Mouse (Mus musculus) CD4-positive, CD25-positive, alpha-beta regulatory T cell, adult 2 months (primary cell): ENCODE results near the gene Tcf12.

Experiments
- DNase-seq: peaks from one replicate; pipeline ENCODE4 v3.0.0-alpha.2; 2012; ENCODE audit warnings: low read depth, low spot score

Tcf12 gene

DNA sequence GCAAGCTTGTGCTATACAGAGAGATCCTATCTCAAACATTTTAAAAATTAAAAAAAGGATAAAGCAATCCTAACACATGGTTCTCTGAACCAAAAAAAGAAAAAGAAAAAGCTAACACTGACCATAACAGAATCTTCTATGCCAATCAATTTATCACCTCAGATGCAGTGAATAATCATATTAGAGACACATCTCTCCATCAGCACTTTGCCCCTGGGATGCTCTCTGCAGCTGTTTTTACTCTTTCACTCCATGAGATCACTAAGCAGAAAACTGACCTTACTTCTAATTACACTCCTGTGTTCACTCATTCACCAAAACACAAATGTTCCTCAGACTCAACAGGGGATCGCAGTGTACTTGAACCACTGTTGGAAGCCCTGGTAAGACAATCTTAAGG, 128.8 kb downstream of the Tcf12 start:
- no peak for DNase-seq

DNA sequence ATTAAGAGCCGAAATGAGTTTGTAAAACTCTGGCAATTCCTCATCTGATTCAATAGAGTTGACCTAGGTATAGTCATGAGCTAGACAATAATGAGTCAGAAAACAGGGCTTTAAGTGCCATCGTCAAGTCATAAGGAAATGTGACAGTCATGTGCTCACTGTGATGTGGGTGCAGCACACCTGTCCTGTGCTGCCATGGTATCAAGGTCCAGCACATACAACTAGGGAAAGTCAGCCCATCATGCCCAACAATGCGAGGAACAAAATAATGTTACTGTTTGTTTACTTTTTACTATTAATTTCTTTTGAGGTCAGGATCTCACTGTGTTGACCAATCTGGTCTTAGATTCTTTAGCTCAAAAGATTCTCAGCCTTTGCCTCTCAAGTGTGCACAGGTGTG, 130.6 kb downstream of the Tcf12 start:
- DNase-seq = no peak

DNA sequence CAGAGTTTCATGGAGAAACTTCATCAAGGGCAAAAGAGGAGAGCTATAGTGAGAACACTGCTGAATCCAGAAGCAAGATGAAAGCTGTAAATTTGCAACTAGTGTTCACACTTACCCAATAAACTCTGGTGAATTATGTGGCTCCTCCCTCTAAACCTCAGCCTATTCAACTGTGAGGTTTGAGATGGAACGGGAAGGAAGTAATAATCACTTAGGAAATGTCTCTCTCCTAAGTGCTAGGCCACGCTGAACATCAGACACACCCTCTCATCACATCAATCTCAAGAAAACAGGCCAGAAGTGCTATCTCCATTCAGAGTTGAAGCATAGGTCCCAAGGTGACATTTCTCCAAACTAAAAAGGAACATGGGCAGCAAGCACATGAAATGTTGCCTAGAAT, 131.1 kb downstream of the Tcf12 start:
- no peak for DNase-seq

DNA sequence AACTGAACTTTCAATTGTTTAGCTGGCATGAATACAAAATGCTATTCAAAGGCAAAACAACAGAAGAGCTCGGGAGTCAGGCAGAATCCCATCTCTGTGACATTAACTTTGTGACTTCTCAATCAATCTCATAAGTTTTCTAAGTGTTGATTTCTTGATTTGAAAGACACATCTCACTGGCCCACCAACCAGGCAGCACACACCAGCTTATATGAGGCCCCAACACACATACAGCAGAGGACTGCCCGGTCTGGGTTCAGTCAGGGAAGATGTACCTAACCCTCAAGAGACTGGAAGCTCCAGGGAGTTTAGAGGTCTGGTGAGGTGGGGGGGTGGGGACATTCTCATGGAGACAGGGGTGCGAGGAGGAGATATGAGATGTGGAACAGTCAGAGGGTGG, 132.8 kb downstream of the Tcf12 start:
- no peak for DNase-seq

DNA sequence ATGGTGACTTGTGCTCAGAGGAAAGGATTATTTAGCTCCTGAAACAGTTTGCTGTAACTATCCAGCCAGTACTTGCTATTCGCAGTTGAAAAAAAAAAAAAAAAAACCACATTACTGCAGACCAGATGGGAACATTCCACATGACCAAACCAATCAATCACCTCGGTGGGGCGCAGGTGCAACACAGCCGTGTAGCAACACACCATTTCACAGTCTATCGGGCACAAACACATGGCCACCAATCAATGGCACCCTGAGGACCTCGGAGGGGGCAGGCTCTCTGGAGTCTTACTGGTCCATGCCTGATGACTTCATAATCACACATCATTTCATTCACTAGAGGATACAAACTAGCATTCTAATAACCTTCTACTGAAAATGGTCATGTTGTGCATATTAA, 135.6 kb downstream of the Tcf12 start:
- DNase-seq = no peak

DNA sequence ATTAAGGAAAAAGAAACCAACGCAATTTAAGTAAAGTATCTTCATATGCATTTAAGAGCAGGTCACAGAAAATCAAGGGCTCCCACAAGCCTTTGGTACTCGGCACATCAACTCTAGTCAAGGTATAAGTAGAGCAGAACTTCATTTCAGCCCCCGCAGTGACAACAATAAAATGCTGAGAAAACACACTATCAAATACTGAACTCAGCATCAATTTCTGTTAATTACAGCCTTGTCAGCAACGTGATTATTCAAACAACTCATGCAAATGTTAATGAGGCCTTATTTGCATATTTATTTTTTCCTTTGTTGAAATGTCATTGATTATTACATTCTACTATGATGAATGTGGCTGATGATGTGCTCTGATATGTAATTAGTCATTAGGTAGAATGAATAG, 136.5 kb downstream of the Tcf12 start:
- DNase-seq = no peak

DNA sequence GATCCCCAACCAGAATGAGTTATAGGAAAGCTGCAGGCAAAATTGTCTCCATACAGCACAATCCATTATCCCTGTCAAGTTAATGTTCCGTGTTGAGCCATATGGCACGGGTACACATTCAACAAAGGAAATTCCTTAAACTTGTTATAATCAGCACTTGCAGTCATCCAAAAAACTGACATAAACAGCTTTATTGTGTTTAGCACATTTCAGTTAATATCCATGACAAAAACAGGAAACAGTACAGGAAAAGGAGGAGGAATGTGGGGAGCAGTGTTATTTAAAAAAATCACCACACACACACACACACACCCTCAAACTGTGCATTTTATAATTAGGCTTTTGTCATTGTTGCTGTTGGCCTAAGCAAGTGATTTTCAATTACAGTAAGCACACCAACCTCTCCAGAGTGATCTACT, 137.1 kb downstream of the Tcf12 start:
- DNase-seq = no peak

DNA sequence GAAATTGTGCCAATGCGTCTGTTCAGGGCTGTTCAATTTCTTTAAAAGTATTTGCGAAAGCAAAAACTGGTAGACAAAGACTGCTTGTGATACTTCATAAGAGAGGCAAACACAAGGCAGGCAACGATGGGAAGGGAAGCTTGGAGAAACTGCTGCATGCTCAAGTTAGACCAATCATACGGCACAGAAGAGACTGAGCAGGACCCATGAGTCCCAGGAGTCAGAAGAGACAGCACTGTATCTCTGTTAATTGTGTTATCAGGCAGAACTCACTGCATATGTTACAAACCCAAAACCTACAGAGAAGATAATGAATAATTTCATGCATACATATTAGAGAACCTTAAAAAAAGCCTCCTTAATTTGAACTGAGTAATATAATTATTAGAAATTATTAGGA, 147.6 kb downstream of the Tcf12 start:
- no peak for DNase-seq

DNA sequence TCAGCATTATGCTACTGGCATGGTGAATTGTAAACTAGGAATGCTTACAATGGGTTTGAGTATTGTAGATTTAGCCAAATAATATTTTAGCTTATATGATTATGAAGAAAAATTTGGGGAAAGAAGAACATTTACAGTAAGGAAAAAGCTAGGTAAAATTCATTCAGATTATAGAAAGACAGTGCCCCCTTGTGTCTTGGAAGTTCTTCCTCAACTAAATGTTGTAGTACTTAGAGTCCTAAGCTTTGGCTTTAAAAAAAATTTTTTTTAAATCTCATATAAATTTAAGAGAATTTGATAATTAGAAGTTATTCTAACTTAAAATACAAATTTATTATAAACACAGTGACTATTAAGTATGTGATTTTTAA, 151.7 kb downstream of the Tcf12 start:
- DNase-seq = no peak

DNA sequence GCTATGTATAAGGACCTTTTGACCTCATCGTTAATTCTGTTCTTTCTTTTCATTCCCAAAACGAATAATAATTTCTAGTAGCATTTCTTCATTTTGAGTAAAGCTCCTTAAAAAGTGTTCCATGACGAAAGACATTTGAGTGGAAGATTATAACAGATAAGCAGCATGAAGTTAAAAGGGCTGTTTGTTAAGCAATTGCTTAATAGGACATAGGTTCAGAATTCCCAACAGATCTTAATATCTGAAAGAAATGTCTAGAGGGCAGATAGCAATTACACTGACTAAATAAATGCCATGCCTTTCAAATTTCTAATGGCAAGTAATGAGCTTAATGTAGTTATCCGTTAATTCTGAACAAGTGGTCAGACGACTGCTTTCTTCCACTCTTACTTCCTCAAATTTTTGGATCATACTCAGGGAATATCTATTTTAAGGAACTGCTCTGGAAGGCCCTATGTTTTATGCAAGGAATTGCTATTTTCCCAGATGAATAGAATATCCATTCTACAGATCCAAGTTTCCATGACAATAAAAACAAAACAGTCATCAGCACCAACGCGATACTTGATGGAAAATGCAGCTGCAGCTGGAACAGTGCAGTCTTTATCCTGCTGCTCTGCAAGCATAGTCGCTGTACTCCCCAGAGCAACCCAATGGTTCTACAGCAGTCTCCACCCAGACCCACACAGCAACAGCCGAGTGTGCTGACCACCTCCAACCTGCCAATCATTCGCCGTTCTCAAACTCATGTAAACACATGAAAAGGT, 152.2 kb downstream of the Tcf12 start:
- DNase-seq = no peak

DNA sequence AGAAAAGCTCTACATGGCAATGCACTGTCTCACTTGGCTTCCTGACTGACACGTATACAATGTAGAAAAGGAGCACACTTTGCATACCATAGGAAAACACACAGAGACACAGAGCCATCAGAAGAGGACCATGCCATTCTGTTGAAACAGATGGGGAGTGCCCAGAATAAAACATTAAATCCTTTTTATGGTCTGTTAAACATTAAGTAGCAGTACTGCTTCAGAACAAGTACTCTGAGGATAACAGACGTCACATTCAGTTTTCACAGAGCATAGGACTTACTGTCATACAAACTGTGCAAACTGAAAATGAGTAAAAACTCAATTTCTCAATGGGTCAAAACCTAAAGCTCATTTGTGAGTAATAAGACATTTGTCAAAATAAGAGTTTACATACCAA, 158.5 kb downstream of the Tcf12 start:
- no peak for DNase-seq

DNA sequence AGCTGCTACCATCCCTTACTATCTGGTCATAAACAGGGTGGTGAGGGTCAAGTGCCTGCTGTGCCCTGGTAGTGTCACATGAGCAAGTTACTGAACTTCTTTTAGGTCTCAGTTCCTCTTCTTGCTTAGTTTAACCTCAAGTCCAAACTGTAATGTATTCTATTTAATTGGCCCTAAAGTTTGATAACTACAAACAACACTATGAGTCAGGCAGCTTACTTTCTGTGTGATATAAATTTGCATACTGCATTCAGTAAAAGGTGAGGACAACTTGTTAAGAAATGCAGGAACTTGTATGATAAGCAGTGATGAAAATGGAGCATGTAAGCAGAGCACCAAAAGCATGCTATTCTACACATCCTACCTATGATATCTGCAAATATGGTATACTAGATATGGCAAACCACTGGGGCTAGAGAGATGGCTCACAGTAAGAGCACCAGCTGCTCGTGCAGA, 159.0 kb downstream of the Tcf12 start:
- DNase-seq = no peak

DNA sequence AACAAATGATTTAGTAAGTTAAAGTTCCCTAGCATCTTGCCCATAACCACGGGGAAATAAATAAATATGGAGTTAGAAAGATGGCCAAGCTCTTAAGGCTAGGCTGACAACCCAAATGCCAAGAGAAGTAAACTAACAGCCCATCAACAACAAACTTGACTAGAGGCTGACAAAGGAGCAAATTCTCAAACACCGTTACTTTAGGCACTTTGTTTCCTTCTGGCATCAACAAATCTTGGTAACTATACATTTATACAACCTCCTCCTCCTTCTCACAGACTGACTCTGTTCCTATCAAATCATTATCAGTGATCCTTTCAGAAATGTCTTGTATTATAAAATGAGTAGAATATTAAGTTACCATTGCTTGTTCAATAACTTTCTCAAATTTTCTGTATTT, 159.7 kb downstream of the Tcf12 start:
- no peak for DNase-seq

DNA sequence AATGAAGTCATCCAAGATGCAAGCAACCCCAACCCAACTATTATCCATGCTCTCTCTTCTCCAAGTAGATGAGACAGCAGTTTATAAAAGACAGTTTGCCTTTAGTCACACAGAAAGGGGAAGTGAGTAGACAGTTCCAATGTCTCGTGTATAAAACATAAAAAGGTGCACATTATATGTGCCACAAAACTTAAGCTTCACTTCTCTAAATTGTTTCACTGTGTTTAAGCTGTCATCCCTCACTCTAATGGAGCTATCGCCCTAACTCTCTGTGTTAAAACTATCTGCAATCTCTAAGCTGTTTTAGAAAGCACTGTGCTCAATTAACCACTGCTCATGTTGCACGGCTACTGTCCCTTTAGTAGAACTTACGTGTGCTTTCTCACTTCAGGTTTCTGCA, 160.3 kb downstream of the Tcf12 start:
- DNase-seq = no peak

DNA sequence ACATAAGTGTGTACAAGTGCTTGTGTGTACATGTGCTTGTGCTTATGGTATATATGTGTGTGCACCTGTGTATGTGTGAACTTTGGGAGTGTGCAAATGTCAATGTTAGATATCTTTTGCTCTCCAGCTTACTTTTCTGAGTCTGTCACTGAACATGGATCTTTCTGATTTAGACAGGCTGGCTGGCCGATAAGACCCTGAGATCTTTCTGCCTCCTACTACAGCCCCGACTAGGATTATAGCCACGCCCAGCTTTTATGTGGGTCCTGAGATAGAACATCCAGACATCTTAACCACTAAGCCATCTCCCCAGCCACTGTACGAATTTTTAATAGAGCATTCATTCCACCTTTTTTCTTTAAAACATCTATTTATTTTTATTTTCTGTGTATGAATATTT, 166.9 kb downstream of the Tcf12 start:
- DNase-seq = no peak

DNA sequence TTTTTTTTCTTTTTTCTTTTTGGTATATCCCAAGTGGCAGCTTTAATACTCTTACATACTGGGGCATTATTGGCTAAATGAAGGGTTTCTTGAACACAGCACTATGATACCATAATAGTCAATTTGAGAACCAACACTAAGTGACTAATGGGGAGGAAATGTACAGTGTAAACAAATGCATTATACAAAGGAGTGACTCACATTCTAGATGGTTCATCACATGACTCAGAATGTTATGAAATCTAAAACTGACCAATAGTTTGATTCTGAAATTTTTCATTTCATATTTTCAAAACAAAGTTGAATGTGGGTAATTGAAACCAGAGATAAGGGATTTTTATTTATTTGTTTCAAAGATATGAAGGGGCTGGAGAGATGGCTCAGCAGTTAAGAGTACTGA, 169.2 kb downstream of the Tcf12 start:
- no peak for DNase-seq

DNA sequence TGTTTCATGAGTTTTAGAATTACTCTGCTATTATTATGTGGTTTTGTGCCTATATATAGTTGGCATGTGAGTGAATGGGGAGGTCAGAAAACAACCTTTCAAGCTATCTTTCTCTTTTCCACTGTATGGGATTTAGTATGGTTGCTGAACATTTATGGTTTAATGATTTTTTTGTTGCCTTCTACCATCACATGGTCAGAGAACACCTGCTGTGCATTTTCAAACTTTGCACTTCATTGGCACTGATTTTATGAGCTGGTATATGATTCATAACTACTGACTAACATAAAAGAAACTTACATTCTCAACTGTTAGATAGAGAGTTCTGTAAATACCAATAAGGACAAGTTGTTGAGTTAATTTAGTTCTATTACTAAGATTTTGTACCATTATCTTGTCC, 171.7 kb downstream of the Tcf12 start:
- DNase-seq = no peak

DNA sequence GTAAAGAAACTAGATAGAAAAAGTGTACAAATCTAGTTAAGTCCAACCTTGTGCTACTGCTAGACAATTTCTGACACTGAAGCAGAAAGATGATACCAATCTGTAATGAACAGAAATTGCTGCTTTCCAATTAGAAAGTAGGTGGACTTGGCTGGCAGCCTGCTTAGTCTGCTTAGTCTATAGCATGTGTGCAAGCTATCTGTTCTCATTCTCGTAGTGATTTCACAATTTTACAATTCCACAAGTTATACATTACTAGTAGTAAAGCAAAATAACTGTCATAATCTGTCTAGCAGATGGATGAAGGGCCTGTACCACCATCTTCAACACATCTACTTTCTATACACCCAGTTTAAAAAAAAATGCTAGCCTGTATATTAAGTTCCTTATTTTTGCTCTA, 175.5 kb downstream of the Tcf12 start:
- DNase-seq = no peak

DNA sequence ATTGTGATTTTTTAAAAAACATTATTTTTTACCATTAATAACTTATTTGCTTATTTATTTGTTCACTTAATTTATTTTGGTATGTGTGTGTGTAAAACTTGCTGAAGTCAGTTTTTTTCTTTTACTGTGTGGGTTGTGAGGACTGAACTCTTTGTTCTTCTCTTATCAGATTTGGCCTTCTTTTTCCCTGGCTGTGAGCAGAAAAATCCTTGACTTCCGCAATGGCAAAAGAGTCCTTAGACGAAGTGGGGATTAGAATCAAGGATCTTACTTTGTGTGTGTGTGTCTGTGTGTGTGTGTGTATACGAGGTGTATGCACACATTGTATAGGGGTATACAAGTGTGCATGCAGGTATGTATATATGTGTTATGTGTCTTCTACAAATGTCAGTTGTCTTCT, 176.8 kb downstream of the Tcf12 start:
- no peak for DNase-seq

DNA sequence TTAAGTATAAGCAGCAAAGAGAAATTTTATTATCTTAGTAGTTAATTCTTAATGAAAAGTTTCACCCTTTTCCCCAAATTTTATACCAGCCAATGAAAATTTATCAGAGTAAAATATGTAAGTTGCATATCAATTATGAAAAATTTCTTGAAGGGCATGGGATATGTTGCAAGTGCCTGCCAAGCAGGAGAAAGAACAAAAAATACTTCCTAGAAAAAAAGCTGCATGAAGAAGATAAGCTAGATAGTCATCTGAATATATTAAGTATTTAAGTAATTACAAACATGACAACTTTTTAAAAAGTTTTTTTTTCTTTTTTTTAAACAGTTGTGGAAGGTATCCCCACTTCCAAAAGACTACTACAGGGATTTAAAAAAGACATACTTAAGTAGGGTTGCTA, 179.7 kb downstream of the Tcf12 start:
- no peak for DNase-seq

DNA sequence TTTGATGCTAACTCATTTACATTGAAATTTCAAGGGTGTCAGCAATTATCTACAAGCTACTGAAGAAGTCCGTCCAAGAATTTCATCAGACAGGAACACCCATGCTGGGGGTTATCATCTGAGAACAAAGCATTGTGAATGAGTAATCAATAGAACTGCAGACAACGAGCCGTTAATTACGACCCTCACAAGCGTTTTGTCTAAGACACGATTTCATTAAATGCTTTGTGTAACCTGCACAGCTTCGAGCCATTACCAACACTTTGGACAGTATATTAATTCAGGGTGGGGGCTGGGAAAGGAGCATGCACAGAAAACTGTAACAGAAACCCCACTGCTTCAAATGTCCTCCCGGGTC, 180.3 kb downstream of the Tcf12 start:
- DNase-seq = no peak

DNA sequence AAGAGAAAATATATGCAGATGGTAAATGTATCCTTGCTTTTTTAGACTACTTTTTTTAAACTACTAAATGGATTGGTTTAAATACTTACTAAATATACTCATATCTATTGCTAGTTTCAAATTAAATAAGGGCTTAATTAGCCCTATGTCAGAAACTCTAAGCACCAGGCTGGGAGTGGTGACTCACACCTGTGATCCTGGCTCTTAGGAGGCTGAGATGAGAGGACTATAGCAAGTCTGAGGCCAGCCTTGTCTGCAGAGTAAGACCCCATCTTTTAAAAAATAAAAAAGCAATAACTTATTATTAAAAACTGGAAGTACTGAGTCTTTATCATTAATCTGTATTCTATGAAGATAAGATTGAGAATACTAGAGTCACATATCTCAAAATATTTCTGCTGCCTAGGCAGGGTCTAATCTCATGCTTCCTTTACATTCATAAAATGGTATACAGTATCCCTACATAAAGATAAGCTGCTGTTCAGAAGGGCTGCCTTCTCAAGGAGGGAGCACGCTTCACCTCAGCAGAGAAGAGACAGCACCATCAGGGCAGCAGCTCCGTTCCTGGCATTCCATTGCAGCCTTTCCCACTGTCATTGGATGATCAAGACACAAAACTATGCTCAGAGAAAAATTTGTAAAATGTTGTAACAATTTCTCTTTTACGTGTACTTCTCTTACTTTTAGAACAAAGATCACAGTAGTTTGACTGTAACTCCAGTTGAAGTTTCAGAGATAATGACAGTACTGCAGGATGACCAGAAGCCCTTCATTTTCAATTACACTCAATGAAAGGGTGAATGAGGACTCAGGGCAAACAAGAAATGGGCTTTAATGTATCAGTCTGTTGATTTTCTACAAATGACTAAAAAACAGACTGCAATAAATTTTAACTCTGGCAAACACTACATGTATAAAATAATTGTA, 181.0 kb downstream of the Tcf12 start:
- no peak for DNase-seq

DNA sequence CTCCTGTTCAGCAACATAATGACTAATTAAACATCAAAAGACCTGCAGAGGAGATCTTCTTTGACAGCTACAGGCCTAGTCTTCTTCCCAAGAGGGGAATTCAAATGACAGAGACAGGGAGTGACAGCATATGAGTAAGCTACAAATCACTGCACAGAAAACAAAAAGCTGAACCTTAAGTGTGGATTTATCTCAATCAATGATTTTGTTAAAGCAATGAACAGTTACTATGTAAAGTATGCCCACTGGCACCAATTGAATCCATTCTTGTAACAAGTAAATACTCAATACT, 195.1 kb downstream of the Tcf12 start:
- DNase-seq = no peak
